Mouse (Mus musculus) liver, postnatal 0 days (tissue): ENCODE measurements at regions not wholly inside any gene's neighbourhood (a gene's known extent, or its start where the extent isn't known, plus 50 kb on each side); places are given as distances from the start of the nearest gene placed in this dataset.

Source experiments
- ATAC-seq: fragments of 200-750 bp; cut with Nextera tagmentation; 2 replicates; pipeline ENCODE4 v1.8.0; 2017; ENCODE audit warnings: mild to moderate bottlenecking, moderate library complexity
- DNase-seq: peaks from one replicate; pipeline ENCODE4 v3.0.0-alpha.2; 2016
- H3K27ac ChIP-seq: fragments of 300-500 bp; sonication (generic); 2 replicates; pipeline ENCODE4 v1.5.1; 2014; ENCODE audit warnings: antibody characterized with exemption, moderate library complexity, mild to moderate bottlenecking, low read depth
- H3K27me3 ChIP-seq: fragments of 300-500 bp; sonication (generic); 2 replicates; pipeline ENCODE4 v1.6.1; 2014; ENCODE audit warnings: low read length, control low read depth, mixed read lengths; ENCODE audit not compliant: insufficient read depth
- H3K36me3 ChIP-seq: fragments of 300-500 bp; sonication (generic); replicated peaks from 2 replicates; pipeline ENCODE4 v1.6.1; 2014; ENCODE audit warnings: mild to moderate bottlenecking, control low read depth, low read length, moderate library complexity, mixed read lengths; ENCODE audit not compliant: insufficient read depth
- H3K4me1 ChIP-seq: fragments of 300-500 bp; sonication (generic); 2 replicates; pipeline ENCODE4 v1.6.1; 2014; ENCODE audit warnings: antibody characterized with exemption, mild to moderate bottlenecking, control low read depth; ENCODE audit not compliant: insufficient read depth
- H3K4me2 ChIP-seq: fragments of 300-500 bp; sonication (generic); 2 replicates; pipeline ENCODE4 v1.6.1; 2014; ENCODE audit warnings: low read depth, mild to moderate bottlenecking, low read length, moderate library complexity, mixed read lengths
- H3K4me3 ChIP-seq: fragments of 300-500 bp; sonication (generic); 2 replicates; pipeline ENCODE4 v1.5.1; 2014; ENCODE audit warnings: low read depth, low read length
- H3K9ac ChIP-seq: fragments of 300-500 bp; sonication (generic); replicated peaks from 2 replicates; pipeline ENCODE4 v1.6.1; 2014; ENCODE audit warnings: mild to moderate bottlenecking, moderate library complexity
- H3K9me3 ChIP-seq: fragments of 300-500 bp; sonication (generic); 2 replicates; pipeline ENCODE4 v1.6.1; 2016; ENCODE audit warnings: mild to moderate bottlenecking, control low read depth, low read length, mixed read lengths
- CTCF ChIP-seq: sonication (generic); IDR thresholded peaks from 2 replicates; pipeline ENCODE4 v1.5.1; 2016; ENCODE audit warnings: antibody characterized with exemption, low read depth
- EP300 ChIP-seq: IDR thresholded peaks from 2 replicates; pipeline ENCODE4 v1.6.1; 2016; ENCODE audit warnings: antibody characterized with exemption, low read depth, mild to moderate bottlenecking
- WGBS: fragments of 180-500 bp; shearing (Covaris S2); extraction: QIAGEN DNeasy Blood & Tissue Kit; methylation state at CpG from one replicate; pipeline ENCODE4 v1.1.7; 2014; ENCODE audit not compliant: insufficient replicate concordance; 5-methylcytosine and 5-hydroxymethylcytosine counted together

DNA sequence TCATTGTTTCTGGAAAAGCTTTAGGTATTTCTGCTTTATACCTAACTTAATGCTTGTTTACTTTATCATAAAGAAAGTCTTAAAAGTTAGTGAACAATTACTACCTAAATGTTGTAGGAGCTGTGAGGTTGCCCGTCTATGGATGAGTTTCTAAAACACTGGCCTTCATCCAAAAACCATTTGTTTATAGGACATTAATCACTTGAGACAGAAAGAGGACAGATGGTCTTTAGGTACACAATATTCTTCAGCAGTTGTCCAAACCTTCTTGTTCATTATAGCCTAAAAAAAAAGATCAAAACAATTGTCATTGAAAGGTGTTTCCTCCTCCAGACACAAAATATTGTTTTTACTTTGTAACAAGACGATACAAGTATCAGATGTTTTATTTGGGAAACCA, 891.3 kb upstream of the Ddx18 start:
- Histone ChIP-seq H3K4me3 (no peak overlapping the region), H3K36me3 (no peaks in the 10 kb centered on the region), H3K4me2 (no peak overlapping the region), H3K27ac (no peak overlapping the region), H3K27me3 (no peaks in the 10 kb centered on the region), H3K9ac (no peak overlapping the region), H3K4me1 (no peaks in the 10 kb centered on the region), H3K9me3 (no peaks in the 10 kb centered on the region)
- TF ChIP-seq CTCF = no peak
- no peak for TF ChIP-seq EP300
- 64% methylated on average over 2 of the region's 2 CpGs for WGBS
- no peak for DNase-seq
- no peak for ATAC-seq

DNA sequence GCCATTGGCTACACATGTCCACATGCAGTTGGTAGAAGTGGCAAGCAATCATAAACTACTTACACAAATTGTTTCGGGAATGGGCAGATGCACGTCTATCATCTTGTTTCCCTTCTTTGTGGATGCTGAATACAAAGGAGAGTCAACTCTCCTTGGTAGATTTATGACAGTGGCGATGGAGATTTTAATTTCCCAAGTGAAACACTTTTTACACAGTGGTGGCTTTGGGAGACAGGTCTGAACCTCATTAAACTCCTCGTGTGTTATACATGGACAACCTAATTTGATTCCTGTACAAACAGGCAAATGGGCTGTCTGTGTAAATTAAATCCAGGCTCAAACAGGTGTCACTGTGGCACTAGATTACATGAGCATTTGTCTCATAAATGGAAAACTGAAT, 887.1 kb upstream of the Ddx18 start:
- WGBS = 60% methylated on average over 4 of the region's 4 CpGs
- DNase-seq = no peak
- Histone ChIP-seq H3K4me2 (no peak overlapping the region), H3K4me3 (no peak overlapping the region), H3K27ac (no peak overlapping the region), H3K4me1 (no peaks in the 10 kb centered on the region), H3K27me3 (no peaks in the 10 kb centered on the region), H3K9me3 (no peaks in the 10 kb centered on the region), H3K36me3 (no peaks in the 10 kb centered on the region), H3K9ac (no peak overlapping the region)
- TF ChIP-seq EP300 = no peak
- TF ChIP-seq CTCF = no peak
- no peak for ATAC-seq

DNA sequence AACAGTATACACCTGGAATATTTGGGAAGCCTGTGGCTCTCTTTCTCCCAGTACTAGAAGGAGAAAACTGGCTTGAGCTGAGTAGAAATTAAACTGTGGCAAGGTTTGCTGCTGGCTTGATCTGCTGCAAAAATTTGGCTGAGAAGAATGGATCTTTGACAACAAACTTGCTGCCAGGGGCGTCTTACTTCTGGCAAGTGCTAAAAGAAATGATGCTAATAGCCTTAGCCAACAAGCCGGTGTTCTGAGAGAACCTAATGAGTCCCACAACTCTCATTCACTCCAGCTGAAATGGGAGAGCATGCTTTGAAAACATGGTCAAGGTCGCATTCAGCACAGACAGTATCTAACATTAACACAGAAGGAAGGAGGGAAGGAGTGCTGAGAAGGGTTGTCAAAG, 885.8 kb upstream of the Ddx18 start:
- H3K27me3 ChIP-seq = no peaks in the 10 kb centered on the region
- no peaks in the 10 kb centered on the region for H3K36me3 ChIP-seq
- 57% methylated on average over 3 of the region's 3 CpGs for WGBS
- TF ChIP-seq CTCF = no peak
- no peak overlapping the region for H3K4me2 ChIP-seq
- H3K9me3 ChIP-seq = no peaks in the 10 kb centered on the region
- H3K27ac ChIP-seq = no peak overlapping the region
- H3K9ac ChIP-seq = no peak overlapping the region
- DNase-seq (no peak), ATAC-seq (no peak)
- no peak overlapping the region for H3K4me3 ChIP-seq
- H3K4me1 ChIP-seq = no peaks in the 10 kb centered on the region

DNA sequence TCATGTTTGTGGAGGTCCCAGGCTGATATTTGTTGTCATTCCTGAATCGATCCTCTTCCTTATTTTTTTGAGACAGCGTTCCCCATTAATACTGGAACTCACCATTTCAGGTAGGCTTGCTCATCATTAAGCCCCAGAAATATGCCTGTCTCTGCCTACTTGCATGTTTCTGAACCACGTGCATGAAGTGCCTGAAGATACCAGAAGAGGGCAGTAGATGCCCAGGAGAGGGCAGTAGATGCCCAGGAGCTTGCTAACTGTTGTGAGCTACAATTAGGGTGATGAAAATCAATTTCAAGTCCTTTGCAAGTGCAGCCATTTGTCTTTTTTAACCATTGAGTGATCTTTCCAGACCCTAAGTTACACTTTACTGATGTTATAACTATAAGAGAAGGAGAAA, 871.6 kb upstream of the Ddx18 start:
- no peak overlapping the region for H3K27ac ChIP-seq
- TF ChIP-seq CTCF (peak; percentile 51), EP300 (no peak)
- WGBS = 58% methylated on average over 3 of the region's 3 CpGs
- H3K9ac ChIP-seq = no peak overlapping the region
- H3K4me3 ChIP-seq = no peak overlapping the region
- H3K36me3 ChIP-seq = no peaks in the 10 kb centered on the region
- no peaks in the 10 kb centered on the region for H3K9me3 ChIP-seq
- H3K27me3 ChIP-seq = no peaks in the 10 kb centered on the region
- no peaks in the 10 kb centered on the region for H3K4me1 ChIP-seq
- no peak overlapping the region for H3K4me2 ChIP-seq
- DNase-seq = no peak
- ATAC-seq = no peak

DNA sequence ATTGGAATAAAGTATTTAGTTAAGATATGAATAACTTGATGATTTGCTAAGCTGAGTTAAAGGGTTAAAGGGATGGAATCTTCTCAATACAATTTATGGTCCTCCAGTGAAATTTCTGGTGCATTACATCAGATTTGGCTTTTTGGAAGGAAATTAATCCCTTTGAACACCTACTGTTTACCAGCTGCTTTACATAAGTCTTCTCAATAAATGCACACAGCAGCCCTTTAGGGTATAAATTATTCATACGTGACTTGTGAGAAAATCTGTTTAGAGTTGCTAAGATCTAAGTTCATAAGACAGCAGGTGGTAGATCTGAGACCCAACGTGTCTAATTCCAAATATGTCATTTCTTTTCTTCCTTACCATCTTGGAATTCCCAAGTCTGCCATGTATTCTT, 855.7 kb upstream of the Ddx18 start:
- Histone ChIP-seq H3K27me3 (no peaks in the 10 kb centered on the region), H3K36me3 (no peaks in the 10 kb centered on the region), H3K4me2 (no peak overlapping the region), H3K27ac (no peak overlapping the region), H3K4me3 (no peak overlapping the region), H3K9ac (no peak overlapping the region), H3K9me3 (no peaks in the 10 kb centered on the region; the same call in 1 of the 2 replicates), H3K4me1 (no peaks in the 10 kb centered on the region)
- WGBS = 62% methylated on average over 2 of the region's 2 CpGs
- TF ChIP-seq EP300 = no peak
- TF ChIP-seq CTCF = no peak
- no peak for ATAC-seq
- DNase-seq = no peak

DNA sequence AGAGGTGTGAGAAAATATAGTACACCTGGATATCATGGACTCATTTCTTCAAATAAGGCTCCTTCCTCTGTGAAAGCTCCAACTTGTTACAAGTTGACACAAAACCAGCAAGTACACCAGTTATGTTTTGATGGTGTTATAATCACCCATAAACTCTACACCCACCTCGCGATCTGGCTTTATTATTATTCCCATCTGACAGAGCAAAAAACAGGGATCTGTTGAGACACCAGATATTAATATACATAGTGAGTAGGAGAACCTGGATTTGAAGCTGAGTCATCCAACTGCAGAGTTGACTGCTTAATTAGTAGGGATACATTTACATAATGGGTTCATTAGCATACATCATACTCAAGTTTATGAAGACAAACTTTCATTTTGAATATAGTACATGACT, 828.6 kb upstream of the Ddx18 start:
- Histone ChIP-seq H3K4me2 (no peak overlapping the region), H3K27me3 (no peaks in the 10 kb centered on the region), H3K4me3 (no peak overlapping the region), H3K27ac (no peak overlapping the region), H3K36me3 (no peaks in the 10 kb centered on the region), H3K9me3 (no peaks in the 10 kb centered on the region), H3K9ac (no peak overlapping the region), H3K4me1 (no peaks in the 10 kb centered on the region)
- DNase-seq (no peak), ATAC-seq (no peak)
- TF ChIP-seq CTCF = no peak
- WGBS = 84% methylated on average over 2 of the region's 2 CpGs

DNA sequence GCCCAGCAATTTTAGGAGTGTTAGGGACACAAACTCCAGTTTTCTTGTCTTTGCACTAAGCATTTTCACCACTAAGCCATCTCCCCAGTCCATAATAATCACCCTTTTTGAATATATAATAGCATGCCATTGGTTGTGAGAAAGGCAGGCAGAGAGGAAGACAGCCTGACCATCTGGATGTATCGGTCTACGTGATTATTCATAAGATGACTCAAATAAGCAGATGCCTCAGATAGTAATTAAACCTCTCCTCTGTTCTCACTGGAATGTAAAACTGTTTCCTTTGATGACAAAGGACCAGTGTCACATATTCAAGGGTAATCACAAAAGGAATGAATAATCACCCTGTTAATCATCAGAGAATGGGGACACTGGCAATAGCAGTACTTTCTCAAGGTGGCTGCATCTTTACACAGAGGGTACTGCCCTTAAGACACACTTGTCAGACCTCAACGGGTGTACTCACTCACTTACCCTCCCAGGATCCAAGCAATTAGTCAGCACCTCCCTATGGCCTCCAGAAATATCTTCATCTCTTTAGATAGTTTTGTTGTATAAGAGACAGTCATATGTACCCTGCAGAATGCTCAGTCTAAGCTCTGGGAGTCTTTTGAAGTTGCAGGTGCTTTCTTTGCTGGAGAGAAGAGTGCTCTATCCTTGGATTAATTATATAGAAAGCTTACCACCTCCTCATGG, 826.0 kb upstream of the Ddx18 start:
- DNase-seq = no peak
- Histone ChIP-seq H3K4me3 (no peak overlapping the region), H3K4me2 (no peak overlapping the region), H3K27ac (no peak overlapping the region), H3K4me1 (no peaks in the 10 kb centered on the region), H3K27me3 (no peaks in the 10 kb centered on the region), H3K9ac (no peak overlapping the region), H3K36me3 (no peaks in the 10 kb centered on the region), H3K9me3 (no peaks in the 10 kb centered on the region)
- no peak for ATAC-seq
- no peak for TF ChIP-seq CTCF
- 71% methylated on average over 3 of the region's 3 CpGs for WGBS
